Mouse (Mus musculus) lung, postnatal 0 days (tissue): Measurements from ENCODE around the gene Smad1.
A peak's percentile ranks its signal among the peaks of the same experiment; 100 is the strongest.

Experiments
- CTCF ChIP-seq: IDR thresholded peaks from 2 replicates; pipeline ENCODE4 v1.5.1; 2016; ENCODE audit warnings: antibody characterized with exemption, mild to moderate bottlenecking
- EP300 ChIP-seq: IDR thresholded peaks from 2 replicates; pipeline ENCODE4 v1.6.1; 2016; ENCODE audit warnings: antibody characterized with exemption, mild to moderate bottlenecking, control low read depth

DNA sequence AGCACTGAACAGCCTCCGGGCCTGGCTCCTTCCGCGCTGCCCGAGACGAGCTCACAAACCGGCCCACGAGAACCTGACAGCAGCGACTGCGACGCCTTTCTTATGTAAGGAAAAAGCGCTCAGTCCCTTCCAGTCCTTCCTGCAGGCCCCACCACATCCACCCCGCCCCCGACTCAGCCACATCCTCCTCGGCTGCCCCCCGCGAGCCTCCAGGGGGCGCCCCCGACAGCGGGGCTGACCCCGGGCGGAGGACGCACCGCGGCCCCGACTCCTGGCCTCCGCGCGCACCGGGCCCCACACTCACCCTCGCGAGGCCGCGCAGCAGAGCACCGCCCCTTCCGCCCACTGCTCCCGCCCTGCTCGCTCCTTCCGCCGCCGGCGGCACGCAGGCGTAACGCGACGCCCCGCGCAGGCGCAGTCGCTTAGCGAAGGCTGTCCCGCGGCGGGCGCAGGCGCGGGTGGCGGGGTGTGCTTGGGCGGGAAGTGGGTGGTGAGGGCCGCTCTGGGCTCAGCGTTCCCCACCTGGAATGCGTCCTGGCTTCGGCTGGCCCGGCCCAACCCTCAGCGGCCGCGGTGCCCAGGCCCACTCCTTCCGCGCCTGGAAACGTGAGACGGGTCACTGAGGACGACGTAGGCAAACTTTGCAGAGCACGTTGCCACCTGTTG lies 104.6 kb downstream of the Smad1 start, which contains the start of gene Mmaa:
- TF ChIP-seq CTCF: peak; percentile 71
- TF ChIP-seq EP300: no peak
